Mouse (Mus musculus) G1E (cell line): ENCODE results near the gene Shroom3. TPM values are rescaled to one million over a fixed set of nuclear protein-coding genes. Genes with fewer than 3 reads are reported as not detected.

Source experiments
- ATAC-seq: 2 replicates; pipeline ENCODE4 v1.8.0; 2016; ENCODE audit warnings: mild to moderate bottlenecking; ENCODE audit not compliant: insufficient number of reproducible peaks, poor library complexity, low FRiP score, severe bottlenecking; ENCODE audit errors: extremely low read depth
- DNase-seq: peaks from one replicate; pipeline ENCODE4 v3.0.0; 2012; ENCODE audit warnings: low spot score
- H3K27me3 ChIP-seq: 2 replicates; pipeline ENCODE4 v1.6.1; 2012; ENCODE audit warnings: mild to moderate bottlenecking, low read length, inconsistent platforms; ENCODE audit not compliant: insufficient read depth
- H3K36me3 ChIP-seq: replicated peaks from 2 replicates; pipeline ENCODE3; 2012; ENCODE audit warnings: mild to moderate bottlenecking, inconsistent platforms
- H3K4me1 ChIP-seq: 2 replicates; pipeline ENCODE4 v1.6.1; 2012; ENCODE audit warnings: low read depth, low read length, inconsistent platforms, mixed read lengths; ENCODE audit not compliant: insufficient read depth
- H3K4me3 ChIP-seq: 2 replicates; pipeline ENCODE4 v1.5.1; 2012; ENCODE audit warnings: low read depth, mild to moderate bottlenecking, inconsistent platforms, low read length, moderate library complexity, mixed read lengths
- H3K9me3 ChIP-seq: replicated peaks from 2 replicates; pipeline ENCODE4 v1.6.1; 2012; ENCODE audit warnings: inconsistent platforms
- CTCF ChIP-seq: IDR thresholded peaks from 2 replicates; pipeline ENCODE4 v1.5.1; 2012; ENCODE audit warnings: low read depth, low read length, inconsistent platforms, mixed read lengths
- GATA1 ChIP-seq: IDR thresholded peaks from 2 replicates; pipeline ENCODE4 v1.6.1; 2012; ENCODE audit warnings: borderline replicate concordance, low read length, inconsistent platforms, mixed read lengths
- GATA2 ChIP-seq: IDR thresholded peaks from 2 replicates; pipeline ENCODE4 v1.6.1; 2012; ENCODE audit warnings: low read depth, low read length, inconsistent platforms, borderline replicate concordance
- POLR2AphosphoS5 ChIP-seq: IDR thresholded peaks from 2 replicates; pipeline ENCODE4 v1.6.1; 2012; ENCODE audit warnings: low read depth, low read length, inconsistent platforms; ENCODE audit not compliant: insufficient replicate concordance
- TAL1 ChIP-seq: conservative IDR thresholded peaks from 2 replicates; pipeline ENCODE4 v1.6.1; 2012; ENCODE audit warnings: low read depth, low read length, inconsistent platforms, mixed read lengths
- polyA plus RNA-seq: library from polyadenylated mRNA; stranded (reverse); fragments of >175 nt; gene quantifications from 2 replicates; pipeline ENCODE4 v1.2.3, GENCODE M21; 2012
- total RNA-seq, 2 experiments: library from RNA; stranded (forward) in 1 of 2; stranded (reverse) in 1 of 2; fragments of 200-1000 nt in 1 of 2; fragments of >200 nt in 1 of 2; fragmentation: Nextera tagmentation in 1 of 2; gene quantifications; 2 replicates each; pipeline ENCODE4 v1.2.3; 2014 to 2017

Shroom3 gene
- total and polyA plus RNA-seq, 3 experiments: 0.60 TPM; not detected in 2

- H3K36me3 ChIP-seq: no peaks in the 10 kb centered on the region
- no peak overlapping the region for H3K4me3 ChIP-seq
- TF ChIP-seq CTCF: no peak
- no peak for TF ChIP-seq GATA2
- TF ChIP-seq TAL1: no peak
- no peak for TF ChIP-seq GATA1
- TF ChIP-seq POLR2AphosphoS5: no peak
- ATAC-seq: no peak
- no peaks in the 10 kb centered on the region for H3K27me3 ChIP-seq
- H3K4me1 ChIP-seq: no peaks in the 10 kb centered on the region
- no peak for DNase-seq
- peaks cover 17% of the 10 kb centered on the region for H3K9me3 ChIP-seq
Measured at GRCm38 (mm10) chr5:92893711-92894110, 210.5 kb downstream of the Shroom3 start.

GRCm38 (mm10) chr5:92895877-92896276 is 212.6 kb downstream of the Shroom3 start:
- Histone ChIP-seq H3K9me3 (peaks cover 11% of the 10 kb centered on the region), H3K36me3 (no peaks in the 10 kb centered on the region), H3K4me3 (no peak overlapping the region), H3K4me1 (no peaks in the 10 kb centered on the region), H3K27me3 (no peaks in the 10 kb centered on the region)
- TF ChIP-seq GATA1 (no peak), TAL1 (no peak), POLR2AphosphoS5 (no peak), GATA2 (no peak), CTCF (no peak)
- ATAC-seq: no peak
- no peak for DNase-seq

- Histone ChIP-seq H3K27me3 (no peaks in the 10 kb centered on the region), H3K4me3 (no peak overlapping the region), H3K4me1 (no peaks in the 10 kb centered on the region), H3K36me3 (no peaks in the 10 kb centered on the region), H3K9me3 (peaks cover 11% of the 10 kb centered on the region)
- TF ChIP-seq CTCF (no peak), GATA2 (no peak), GATA1 (no peak), POLR2AphosphoS5 (no peak), TAL1 (no peak)
- no peak for DNase-seq
- no peak for ATAC-seq
Measured at GRCm38 (mm10) chr5:92896725-92897280, 213.6 kb downstream of the Shroom3 start.

GRCm38 (mm10) chr5:92897766-92898745 is 214.8 kb downstream of the Shroom3 start:
- Histone ChIP-seq H3K4me3 (no peak overlapping the region), H3K9me3 (peaks cover 11% of the 10 kb centered on the region), H3K4me1 (no peaks in the 10 kb centered on the region), H3K27me3 (no peaks in the 10 kb centered on the region), H3K36me3 (no peaks in the 10 kb centered on the region)
- DNase-seq: no peak
- TF ChIP-seq CTCF (no peak), POLR2AphosphoS5 (no peak), GATA2 (no peak), GATA1 (no peak), TAL1 (no peak)
- ATAC-seq: no peak

GRCm38 (mm10) chr5:92900470-92900869 is 217.2 kb downstream of the Shroom3 start:
- H3K4me1 ChIP-seq: no peaks in the 10 kb centered on the region
- H3K36me3 ChIP-seq: no peaks in the 10 kb centered on the region
- ATAC-seq: no peak
- TF ChIP-seq POLR2AphosphoS5: no peak
- no peak for TF ChIP-seq TAL1
- TF ChIP-seq GATA1: no peak
- TF ChIP-seq GATA2: no peak
- no peak for TF ChIP-seq CTCF
- no peak for DNase-seq
- H3K9me3 ChIP-seq: peaks cover 27% of the 10 kb centered on the region
- no peak overlapping the region for H3K4me3 ChIP-seq
- no peaks in the 10 kb centered on the region for H3K27me3 ChIP-seq

GRCm38 (mm10) chr5:92901870-92902269 is 218.6 kb downstream of the Shroom3 start:
- no peak for DNase-seq
- Histone ChIP-seq H3K4me3 (no peak overlapping the region), H3K9me3 (peaks cover 30% of the 10 kb centered on the region), H3K36me3 (no peaks in the 10 kb centered on the region), H3K4me1 (no peaks in the 10 kb centered on the region), H3K27me3 (no peaks in the 10 kb centered on the region)
- no peak for ATAC-seq
- no peak for TF ChIP-seq GATA2
- no peak for TF ChIP-seq POLR2AphosphoS5
- TF ChIP-seq GATA1: no peak
- TF ChIP-seq TAL1: no peak
- no peak for TF ChIP-seq CTCF
